Mouse (Mus musculus): ENCODE results near the gene Styx.

GRCm38 (mm10) chr14:45422371-45422770, 71.5 kb downstream of the Styx start:
- TF ChIP-seq CTCF (conservative IDR thresholded peaks at IDR 0.05; ENCODE audit: low read length) (no peak), POU5F1 (IDR thresholded peaks at IDR 0.05; ENCODE audit: borderline replicate concordance, low read length) (no peak), NANOG (IDR thresholded peaks at IDR 0.05; ENCODE audit: borderline replicate concordance, low read length) (no peak)

Measured in E14TG2a.4 (cell line).